Mouse (Mus musculus): ENCODE data around the gene Macf1. TPM values are rescaled to one million over a fixed set of nuclear protein-coding genes. Genes with fewer than 3 reads are reported as not detected.
A peak's percentile ranks its signal among the peaks of the same experiment; 100 is the strongest.

Macf1 gene
- polyA plus RNA-seq, 1 experiment from 2014 or later: 80.2 TPM

- Histone ChIP-seq H3K36me3 (no peaks in the 10 kb centered on the region), H3K9me3 (replicated peaks) (no peaks in the 10 kb centered on the region), H3K27me3 (no peaks in the 10 kb centered on the region), H3K4me2 (replicated peaks) (no peak overlapping the region), H3K9ac (no peak overlapping the region), H3K4me3 (no peak overlapping the region), H3K4me1 (peaks cover 24% of the 10 kb centered on the region), H3K27ac (no peak overlapping the region)
- no peak for ATAC-seq (ENCODE audit: low FRiP score)
- 71% methylated on average over 5 of the region's 5 CpGs for WGBS
These were observed 56.5 kb downstream of the Macf1 start for GRCm38 (mm10) chr4:123627683-123628082.

- peaks cover 24% of the 10 kb centered on the region for H3K4me1 ChIP-seq
- no peak for ATAC-seq (ENCODE audit: low FRiP score)
- H3K9me3 ChIP-seq (replicated peaks): no peaks in the 10 kb centered on the region
- H3K27me3 ChIP-seq: no peaks in the 10 kb centered on the region
- peak overlapping the region; percentile 30; the same call in 1 of the 2 replicates for H3K27ac ChIP-seq
- no peak overlapping the region for H3K9ac ChIP-seq
- WGBS: 77% methylated on average over 6 of the region's 6 CpGs
- H3K36me3 ChIP-seq: no peaks in the 10 kb centered on the region
- H3K4me3 ChIP-seq: no peak overlapping the region
- H3K4me2 ChIP-seq (replicated peaks): no peak overlapping the region
These were observed 58.7 kb downstream of the Macf1 start for GRCm38 (mm10) chr4:123625332-123626072.

DNA sequence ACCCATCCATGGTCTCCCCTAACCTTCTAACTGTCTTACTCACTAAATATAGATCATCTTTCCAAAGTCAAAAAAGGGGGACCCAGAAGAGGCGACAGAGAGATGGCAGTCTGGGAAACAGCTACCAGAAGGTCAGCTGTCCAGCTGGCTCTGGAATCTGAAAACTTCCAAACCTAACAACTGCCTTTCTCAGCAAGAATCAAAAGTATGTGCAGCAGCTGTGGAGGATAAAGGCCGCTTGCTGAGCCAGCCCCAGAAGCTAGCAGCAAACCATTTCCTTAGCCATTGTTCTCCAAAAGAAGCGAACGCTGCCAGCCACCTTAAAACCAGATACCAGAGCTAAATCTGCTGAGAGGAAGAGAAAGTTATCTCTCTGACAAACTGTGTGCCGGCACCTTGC is 59.7 kb downstream of the Macf1 start:
- H3K27ac ChIP-seq: no peak overlapping the region; the same call in 1 of the 2 replicates
- ATAC-seq (ENCODE audit: low FRiP score): no peak
- WGBS: 5% methylated on average over 5 of the region's 5 CpGs

GRCm38 (mm10) chr4:123623742-123624151 is 60.4 kb downstream of the Macf1 start:
- 84% methylated on average over 5 of the region's 5 CpGs for WGBS
- Histone ChIP-seq H3K4me1 (peaks cover 24% of the 10 kb centered on the region), H3K9me3 (replicated peaks) (0 out of 2 replicates have a peak, but pooled peaks cover 1% of the 10 kb centered on the region), H3K9ac (no peak overlapping the region), H3K27ac (no peak overlapping the region), H3K36me3 (no peaks in the 10 kb centered on the region), H3K4me2 (replicated peaks) (no peak overlapping the region), H3K27me3 (no peaks in the 10 kb centered on the region), H3K4me3 (no peak overlapping the region)
- no peak for ATAC-seq (ENCODE audit: low FRiP score)

More for the DNA sequence above, 59.7 kb downstream of the Macf1 start:
- H3K27me3 ChIP-seq: no peaks in the 10 kb centered on the region
- no peak overlapping the region for H3K4me2 ChIP-seq (replicated peaks)
- no peaks in the 10 kb centered on the region for H3K36me3 ChIP-seq
- no peak overlapping the region for H3K9ac ChIP-seq
- H3K4me3 ChIP-seq: no peak overlapping the region
- H3K9me3 ChIP-seq (replicated peaks): no peaks in the 10 kb centered on the region
- peaks cover 24% of the 10 kb centered on the region for H3K4me1 ChIP-seq

DNA sequence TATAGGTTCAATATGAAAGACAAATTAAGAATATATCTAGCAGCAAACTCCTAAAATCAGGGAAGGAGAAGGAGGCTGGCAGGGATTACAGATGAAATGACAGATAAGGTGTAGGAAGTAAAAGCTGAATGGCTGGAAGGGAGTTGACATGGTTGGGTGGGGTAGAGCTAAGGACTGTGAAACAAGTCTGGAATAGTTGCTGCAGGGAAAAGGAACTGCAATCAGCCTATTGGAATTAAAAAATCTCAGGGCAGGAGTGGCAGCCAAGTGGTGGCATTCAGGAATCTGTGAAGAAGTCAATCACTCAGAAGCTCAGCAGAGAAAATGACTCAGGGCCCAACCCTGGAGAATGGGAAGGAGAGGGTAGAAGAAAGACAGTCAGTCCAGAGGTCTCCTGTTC is 62.4 kb downstream of the Macf1 start:
- H3K4me2 ChIP-seq (replicated peaks): no peak overlapping the region
- no peak overlapping the region for H3K4me3 ChIP-seq
- no peak overlapping the region for H3K27ac ChIP-seq
- H3K9me3 ChIP-seq (replicated peaks): 0 out of 2 replicates have a peak, but pooled peaks cover 6% of the 10 kb centered on the region
- peaks cover 26% of the 10 kb centered on the region for H3K4me1 ChIP-seq
- H3K9ac ChIP-seq: no peak overlapping the region
- H3K27me3 ChIP-seq: no peaks in the 10 kb centered on the region
- H3K36me3 ChIP-seq: no peaks in the 10 kb centered on the region
- ATAC-seq (ENCODE audit: low FRiP score): no peak

DNA sequence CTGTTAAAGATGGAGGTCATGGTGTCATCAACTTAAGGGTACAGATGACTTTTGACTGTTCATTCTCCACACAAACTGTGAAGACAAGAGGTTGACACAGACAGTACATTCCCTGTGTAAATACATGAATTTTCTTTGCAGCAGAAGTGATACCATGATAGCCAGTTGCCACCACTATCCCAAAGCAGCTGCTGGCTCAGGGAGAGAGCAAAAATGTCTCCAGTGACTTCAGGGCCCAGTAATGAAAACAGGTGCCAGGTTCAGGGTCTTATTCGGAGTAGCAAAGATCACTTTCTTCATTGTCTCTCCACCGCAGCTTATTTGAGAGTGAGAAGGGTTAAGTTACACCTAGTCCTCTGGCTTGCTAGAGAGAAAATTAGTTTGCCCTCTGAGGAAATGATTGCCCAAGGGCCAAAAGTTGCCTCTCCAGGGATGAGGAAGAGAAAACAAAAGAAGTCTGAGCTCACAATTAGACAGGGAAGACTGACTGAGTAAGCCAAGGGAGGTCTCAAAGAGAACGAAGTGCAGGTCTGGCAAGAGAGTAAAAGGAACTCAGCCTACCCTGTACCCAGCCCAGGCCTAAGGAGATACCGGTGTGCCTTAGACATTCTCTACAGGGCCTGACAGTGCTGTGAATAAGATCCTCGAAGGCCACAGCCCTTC is 66.3 kb downstream of the Macf1 start:
- 67% methylated on average over 5 of the region's 5 CpGs for WGBS
- H3K36me3 ChIP-seq: no peaks in the 10 kb centered on the region
- ATAC-seq (ENCODE audit: low FRiP score): no peak
- H3K4me3 ChIP-seq: no peak overlapping the region
- H3K4me1 ChIP-seq: peaks cover 14% of the 10 kb centered on the region
- H3K9ac ChIP-seq: no peak overlapping the region
- no peak overlapping the region for H3K4me2 ChIP-seq (replicated peaks)
- 0 out of 2 replicates have a peak, but pooled peaks cover 6% of the 10 kb centered on the region for H3K9me3 ChIP-seq (replicated peaks)
- no peaks in the 10 kb centered on the region for H3K27me3 ChIP-seq
- no peak overlapping the region for H3K27ac ChIP-seq

DNA sequence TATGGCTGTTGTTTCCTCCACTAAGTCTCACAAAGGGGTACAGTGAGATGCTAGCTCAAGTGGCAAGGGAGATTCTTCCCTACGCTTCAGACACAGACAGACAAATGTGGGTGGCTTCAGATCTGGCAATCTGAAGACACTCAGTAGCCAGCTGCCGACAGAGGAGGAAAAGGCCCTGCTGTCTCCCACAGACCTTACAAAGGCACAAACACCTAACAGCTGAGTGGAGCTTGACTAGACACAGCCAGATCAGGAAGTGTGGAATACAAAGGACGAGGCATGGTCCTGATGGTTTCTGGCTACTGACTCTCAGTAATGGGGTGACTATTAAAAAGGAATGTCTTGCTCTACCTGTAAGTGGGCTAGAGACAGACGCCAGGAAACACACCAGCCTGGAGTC is 67.2 kb downstream of the Macf1 start:
- Histone ChIP-seq H3K9ac (no peak overlapping the region), H3K4me3 (no peak overlapping the region), H3K27me3 (no peaks in the 10 kb centered on the region), H3K36me3 (no peaks in the 10 kb centered on the region), H3K4me1 (peaks cover 14% of the 10 kb centered on the region), H3K27ac (0 out of 2 replicates have a peak overlapping the region, but pooled peaks have one; percentile 24), H3K4me2 (replicated peaks) (no peak overlapping the region), H3K9me3 (replicated peaks) (0 out of 2 replicates have a peak, but pooled peaks cover 6% of the 10 kb centered on the region)
- WGBS: 67% methylated on average over 4 of the region's 4 CpGs
- no peak for ATAC-seq (ENCODE audit: low FRiP score)

- Histone ChIP-seq H3K36me3 (no peaks in the 10 kb centered on the region), H3K27me3 (no peaks in the 10 kb centered on the region), H3K9ac (no peak overlapping the region), H3K27ac (0 out of 2 replicates have a peak overlapping the region, but pooled peaks have one; percentile 24), H3K9me3 (replicated peaks) (0 out of 2 replicates have a peak, but pooled peaks cover 6% of the 10 kb centered on the region), H3K4me3 (no peak overlapping the region), H3K4me2 (replicated peaks) (no peak overlapping the region), H3K4me1 (peaks cover 14% of the 10 kb centered on the region)
- ATAC-seq (ENCODE audit: low FRiP score): no peak
These were observed 67.7 kb downstream of the Macf1 start for GRCm38 (mm10) chr4:123616501-123616900.

GRCm38 (mm10) chr4:123613309-123613947 is 70.7 kb downstream of the Macf1 start:
- H3K27ac ChIP-seq: no peak overlapping the region
- H3K27me3 ChIP-seq: no peaks in the 10 kb centered on the region
- H3K9me3 ChIP-seq (replicated peaks): 0 out of 2 replicates have a peak, but pooled peaks cover 2% of the 10 kb centered on the region
- H3K36me3 ChIP-seq: no peaks in the 10 kb centered on the region
- no peak overlapping the region for H3K4me3 ChIP-seq
- peaks cover 13% of the 10 kb centered on the region for H3K4me1 ChIP-seq
- 78% methylated on average over 7 of the region's 7 CpGs for WGBS
- H3K4me2 ChIP-seq (replicated peaks): no peak overlapping the region
- no peak overlapping the region for H3K9ac ChIP-seq
- ATAC-seq (ENCODE audit: low FRiP score): no peak

- H3K4me1 ChIP-seq: peaks cover 9% of the 10 kb centered on the region; the same call in 1 of the 2 replicates
- ATAC-seq (ENCODE audit: low FRiP score): no peak
- no peaks in the 10 kb centered on the region for H3K36me3 ChIP-seq
- H3K27me3 ChIP-seq: no peaks in the 10 kb centered on the region
- no peak overlapping the region for H3K9ac ChIP-seq
- no peak overlapping the region for H3K4me2 ChIP-seq (replicated peaks)
- WGBS: 95% methylated on average over 1 of the region's 1 CpGs
- 0 out of 2 replicates have a peak, but pooled peaks cover 4% of the 10 kb centered on the region for H3K9me3 ChIP-seq (replicated peaks)
- H3K27ac ChIP-seq: no peak overlapping the region
- H3K4me3 ChIP-seq: no peak overlapping the region
These were observed 72.2 kb downstream of the Macf1 start for GRCm38 (mm10) chr4:123611940-123612339.

- H3K27me3 ChIP-seq: no peaks in the 10 kb centered on the region
- H3K27ac ChIP-seq: no peak overlapping the region
- 0 out of 2 replicates have a peak, but pooled peaks cover 4% of the 10 kb centered on the region for H3K9me3 ChIP-seq (replicated peaks)
- no peak overlapping the region for H3K4me2 ChIP-seq (replicated peaks)
- 91% methylated on average over 2 of the region's 2 CpGs for WGBS
- H3K4me1 ChIP-seq: peaks cover 9% of the 10 kb centered on the region; the same call in 1 of the 2 replicates
- no peak overlapping the region for H3K4me3 ChIP-seq
- no peak overlapping the region for H3K9ac ChIP-seq
- ATAC-seq (ENCODE audit: low FRiP score): no peak
- H3K36me3 ChIP-seq: no peaks in the 10 kb centered on the region
These were observed 72.9 kb downstream of the Macf1 start for GRCm38 (mm10) chr4:123611241-123611640.

DNA sequence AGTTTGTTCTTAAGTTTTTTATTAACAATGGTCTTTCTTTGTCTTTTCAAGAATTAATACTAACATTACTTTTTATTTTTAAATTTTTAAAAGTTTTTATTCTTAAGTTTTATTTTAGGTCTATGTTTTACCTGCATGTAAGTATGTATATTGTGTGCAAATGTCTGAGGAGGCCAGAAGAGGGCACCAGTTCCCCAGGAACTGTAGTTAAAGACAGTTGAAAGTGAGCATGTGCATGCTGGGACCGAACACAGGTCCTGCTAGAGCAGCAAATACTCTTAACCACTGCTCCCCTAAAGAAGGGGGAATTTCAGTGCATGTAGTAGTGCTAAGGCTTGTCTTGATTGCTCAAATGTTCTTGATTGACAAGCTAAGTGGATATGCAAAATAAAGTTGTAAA is 77.0 kb downstream of the Macf1 start:
- peaks cover 9% of the 10 kb centered on the region; the same call in 1 of the 2 replicates for H3K4me1 ChIP-seq
- no peak overlapping the region for H3K4me3 ChIP-seq
- 0 out of 2 replicates have a peak, but pooled peaks cover 4% of the 10 kb centered on the region for H3K9me3 ChIP-seq (replicated peaks)
- no peaks in the 10 kb centered on the region for H3K27me3 ChIP-seq
- H3K36me3 ChIP-seq: no peaks in the 10 kb centered on the region
- no peak overlapping the region for H3K27ac ChIP-seq
- no peak overlapping the region for H3K9ac ChIP-seq
- no peak overlapping the region for H3K4me2 ChIP-seq (replicated peaks)
- no peak for ATAC-seq (ENCODE audit: low FRiP score)
- WGBS: 89% methylated on average over 1 of the region's 1 CpGs
